Mouse (Mus musculus) embryonic facial prominence, embryonic 11.5 days (tissue): ENCODE results near the gene Haus5. TPM values are rescaled to one million over a fixed set of nuclear protein-coding genes. Genes with fewer than 3 reads are reported as not detected.

Source experiments
- ATAC-seq: fragments of 200-750 bp; cut with Nextera tagmentation; replicated peaks from 2 replicates; pipeline ENCODE4 v1.8.0; 2017; ENCODE audit warnings: low read depth; ENCODE audit not compliant: insufficient number of reproducible peaks, low FRiP score, low TSS enrichment
- DNase-seq: peaks from one replicate; pipeline ENCODE4 v3.0.0-alpha.2; 2015; ENCODE audit warnings: low spot score
- H3K27ac ChIP-seq: fragments of 300-500 bp; sonication (generic); replicated peaks from 2 replicates; pipeline ENCODE4 v1.5.1; 2014; ENCODE audit warnings: mild to moderate bottlenecking, low read depth, low read length, control low read depth
- H3K27me3 ChIP-seq: fragments of 300-500 bp; sonication (generic); 2 replicates; pipeline ENCODE4 v1.6.1; 2014; ENCODE audit warnings: mild to moderate bottlenecking, low read length, moderate library complexity, mixed read lengths; ENCODE audit not compliant: control insufficient read depth, insufficient read depth
- H3K36me3 ChIP-seq: fragments of 300-500 bp; sonication (generic); replicated peaks from 2 replicates; pipeline ENCODE4 v1.6.1; 2014; ENCODE audit warnings: low read depth, mild to moderate bottlenecking, low read length, moderate library complexity, mixed read lengths; ENCODE audit not compliant: control insufficient read depth, insufficient read depth
- H3K4me1 ChIP-seq: fragments of 300-500 bp; sonication (generic); 2 replicates; pipeline ENCODE4 v1.6.1; 2014; ENCODE audit warnings: low read length, mixed read lengths; ENCODE audit not compliant: control insufficient read depth, insufficient read depth
- H3K4me2 ChIP-seq: fragments of 300-500 bp; sonication (generic); 2 replicates; pipeline ENCODE4 v1.6.1; 2014; ENCODE audit warnings: low read depth, mild to moderate bottlenecking, control low read depth, low read length, moderate library complexity
- H3K4me3 ChIP-seq: fragments of 300-500 bp; sonication (generic); 2 replicates; pipeline ENCODE4 v1.5.1; 2014; ENCODE audit warnings: low read depth, low read length, control low read depth
- H3K9ac ChIP-seq: fragments of 300-500 bp; sonication (generic); replicated peaks from 2 replicates; pipeline ENCODE4 v1.6.1; 2014; ENCODE audit warnings: mild to moderate bottlenecking, control low read depth, low read length
- H3K9me3 ChIP-seq: fragments of 300-500 bp; sonication (generic); replicated peaks from 2 replicates; pipeline ENCODE4 v1.6.1; 2016; ENCODE audit warnings: mild to moderate bottlenecking, low read length, inconsistent platforms, mixed read lengths; ENCODE audit not compliant: control insufficient read depth
- WGBS: fragments of 180-500 bp; shearing (Covaris S2); extraction: QIAGEN DNeasy Blood & Tissue Kit; methylation state at CpG from one replicate; pipeline ENCODE4 v1.1.7; 2014; 5-methylcytosine and 5-hydroxymethylcytosine counted together
- polyA plus RNA-seq: library from polyadenylated mRNA; unstranded; fragments of >200 nt; fragmentation: Nextera tagmentation; extraction: Ambion mirVana; gene quantifications from 2 replicates; pipeline ENCODE4 v1.2.1, GENCODE M21; 2014

Haus5 gene
- polyA plus RNA-seq, 1 experiment from 2014 or later, result 50.1 TPM

DNA sequence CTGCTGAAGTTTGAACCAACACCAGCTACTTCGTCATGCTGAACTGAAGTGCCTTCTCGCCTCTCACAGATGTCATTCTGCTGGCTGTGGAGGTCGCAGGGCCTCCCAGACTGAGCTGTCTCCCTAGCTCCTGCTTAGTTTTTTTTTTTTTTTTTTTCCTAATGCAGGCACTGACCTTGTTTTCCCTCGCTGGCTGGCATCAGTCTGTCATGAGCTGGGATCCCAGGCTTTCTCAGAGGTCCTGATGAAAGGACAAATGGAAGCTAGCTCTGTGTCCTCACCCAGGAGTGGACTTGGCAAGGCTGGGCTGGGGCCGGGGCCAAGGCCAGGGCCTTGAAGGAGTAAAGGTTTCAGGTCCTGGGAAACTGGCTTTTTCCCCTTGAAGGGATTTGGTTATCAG, 17.1 kb upstream of the Haus5 start:
- no peak overlapping the region for H3K9ac ChIP-seq
- ATAC-seq, result no peak
- 68% methylated on average over 5 of the region's 5 CpGs for WGBS
- H3K4me2 ChIP-seq, result no peak overlapping the region
- no peak for DNase-seq
- H3K4me1 ChIP-seq, result no peaks in the 10 kb centered on the region
- no peaks in the 10 kb centered on the region for H3K36me3 ChIP-seq
- no peaks in the 10 kb centered on the region for H3K27me3 ChIP-seq
- no peak overlapping the region for H3K27ac ChIP-seq
- no peaks in the 10 kb centered on the region for H3K9me3 ChIP-seq
- no peak overlapping the region for H3K4me3 ChIP-seq

DNA sequence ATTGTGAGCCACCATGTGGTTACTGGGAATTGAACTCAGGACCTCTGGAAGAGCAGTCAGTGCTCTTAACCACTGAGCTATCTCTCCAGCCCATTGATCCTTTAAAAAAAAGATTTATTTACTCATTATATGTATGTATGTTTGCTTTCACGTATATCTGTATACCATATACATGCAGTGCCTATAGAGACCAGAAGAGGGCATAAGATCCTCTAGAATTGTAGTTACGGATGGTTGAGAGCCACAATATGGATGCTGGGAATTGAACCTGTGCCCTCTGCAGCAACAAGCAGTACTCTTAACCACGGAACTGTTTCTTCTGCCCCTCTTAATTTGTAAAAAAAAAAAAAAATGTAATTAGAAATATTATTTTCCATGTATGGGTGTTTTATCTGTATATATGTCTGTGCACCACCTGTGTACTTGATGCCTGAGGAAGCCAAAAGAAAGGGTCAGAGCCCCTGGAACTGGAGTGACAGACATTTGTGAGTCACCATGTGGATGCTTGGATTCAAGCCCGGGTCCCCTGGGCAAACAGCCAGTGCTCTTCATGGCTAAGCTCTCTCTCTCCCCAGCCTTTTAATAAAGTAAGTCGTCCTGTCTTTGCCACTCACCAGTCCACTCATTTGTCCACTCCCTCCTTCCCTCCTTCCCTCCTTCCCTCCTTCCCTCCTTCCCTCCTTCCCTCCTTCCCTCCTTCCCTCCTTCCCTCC, 13.6 kb upstream of the Haus5 start:
- H3K4me3 ChIP-seq, result no peak overlapping the region
- no peak overlapping the region for H3K9ac ChIP-seq
- WGBS, result 66% methylated on average over 5 of the region's 5 CpGs
- no peaks in the 10 kb centered on the region for H3K9me3 ChIP-seq
- DNase-seq, result no peak
- no peak for ATAC-seq
- H3K36me3 ChIP-seq, result no peaks in the 10 kb centered on the region
- no peak overlapping the region for H3K4me2 ChIP-seq
- H3K27ac ChIP-seq, result no peak overlapping the region
- no peaks in the 10 kb centered on the region for H3K27me3 ChIP-seq
- H3K4me1 ChIP-seq, result no peaks in the 10 kb centered on the region

DNA sequence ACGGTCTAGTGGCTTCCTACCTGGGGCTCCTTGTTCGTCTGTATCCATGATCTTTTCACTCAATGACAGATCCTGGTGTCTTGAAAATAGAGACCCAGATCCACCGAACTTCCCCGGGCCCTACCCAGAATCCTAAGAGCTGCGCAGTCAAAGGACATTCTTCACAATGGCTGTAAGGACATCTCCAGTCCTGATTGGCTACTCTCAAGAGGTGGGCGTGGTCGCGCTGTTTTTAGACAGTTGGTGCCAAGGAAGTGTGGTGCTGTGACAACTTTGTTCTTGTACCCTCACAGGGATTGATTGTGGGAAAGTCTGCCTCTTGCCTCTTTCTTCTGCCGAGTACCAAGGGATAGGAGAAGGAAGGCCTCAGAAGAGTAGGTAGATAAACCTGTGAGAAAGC, 6.7 kb upstream of the Haus5 start, which contains the start of gene Pmis2:
Pmis2 (minus strand) TSS at position 126 of the 400 bp plus-strand sequence.
- H3K4me2 ChIP-seq, result no peak within 1 kb of the TSS
- no peaks in the 10 kb centered on the region for H3K27me3 ChIP-seq
- 65% methylated on average over 9 of the region's 9 CpGs for WGBS
- no peak within 1 kb of the TSS for H3K4me3 ChIP-seq
- no peaks in the 10 kb centered on the region for H3K4me1 ChIP-seq
- no peak within 1 kb of the TSS for H3K9ac ChIP-seq
- H3K27ac ChIP-seq, result no peak within 1 kb of the TSS
- H3K9me3 ChIP-seq, result no peaks in the 10 kb centered on the region
- DNase-seq (no peak), ATAC-seq (no peak)
- H3K36me3 ChIP-seq, result no peaks in the 10 kb centered on the region

GRCm38 (mm10) chr7:30669229-30669628, 4.4 kb upstream of the Haus5 start:
- 44% methylated on average over 3 of the region's 3 CpGs for WGBS
- Histone ChIP-seq H3K27me3 (no peaks in the 10 kb centered on the region), H3K9me3 (no peaks in the 10 kb centered on the region), H3K4me1 (no peaks in the 10 kb centered on the region), H3K36me3 (no peaks in the 10 kb centered on the region), H3K4me3 (no peak overlapping the region), H3K9ac (no peak overlapping the region), H3K4me2 (no peak overlapping the region), H3K27ac (no peak overlapping the region)
- ATAC-seq (no peak), DNase-seq (peak; percentile 28)

- peaks cover 5% of the 10 kb centered on the region for H3K36me3 ChIP-seq
- WGBS, result 6% methylated on average over 11 of the region's 11 CpGs
- H3K9ac ChIP-seq, result peak overlapping the region; percentile 73
- H3K27ac ChIP-seq, result no peak overlapping the region
- ATAC-seq (no peak), DNase-seq (peak; percentile 8)
- H3K9me3 ChIP-seq, result no peaks in the 10 kb centered on the region
- peak overlapping the region; percentile 76 for H3K4me2 ChIP-seq
- no peaks in the 10 kb centered on the region for H3K4me1 ChIP-seq
- no peaks in the 10 kb centered on the region for H3K27me3 ChIP-seq
- H3K4me3 ChIP-seq, result peak overlapping the region; percentile 64
Measured at GRCm38 (mm10) chr7:30665321-30665720, 527 bp upstream of the Haus5 start.

DNA sequence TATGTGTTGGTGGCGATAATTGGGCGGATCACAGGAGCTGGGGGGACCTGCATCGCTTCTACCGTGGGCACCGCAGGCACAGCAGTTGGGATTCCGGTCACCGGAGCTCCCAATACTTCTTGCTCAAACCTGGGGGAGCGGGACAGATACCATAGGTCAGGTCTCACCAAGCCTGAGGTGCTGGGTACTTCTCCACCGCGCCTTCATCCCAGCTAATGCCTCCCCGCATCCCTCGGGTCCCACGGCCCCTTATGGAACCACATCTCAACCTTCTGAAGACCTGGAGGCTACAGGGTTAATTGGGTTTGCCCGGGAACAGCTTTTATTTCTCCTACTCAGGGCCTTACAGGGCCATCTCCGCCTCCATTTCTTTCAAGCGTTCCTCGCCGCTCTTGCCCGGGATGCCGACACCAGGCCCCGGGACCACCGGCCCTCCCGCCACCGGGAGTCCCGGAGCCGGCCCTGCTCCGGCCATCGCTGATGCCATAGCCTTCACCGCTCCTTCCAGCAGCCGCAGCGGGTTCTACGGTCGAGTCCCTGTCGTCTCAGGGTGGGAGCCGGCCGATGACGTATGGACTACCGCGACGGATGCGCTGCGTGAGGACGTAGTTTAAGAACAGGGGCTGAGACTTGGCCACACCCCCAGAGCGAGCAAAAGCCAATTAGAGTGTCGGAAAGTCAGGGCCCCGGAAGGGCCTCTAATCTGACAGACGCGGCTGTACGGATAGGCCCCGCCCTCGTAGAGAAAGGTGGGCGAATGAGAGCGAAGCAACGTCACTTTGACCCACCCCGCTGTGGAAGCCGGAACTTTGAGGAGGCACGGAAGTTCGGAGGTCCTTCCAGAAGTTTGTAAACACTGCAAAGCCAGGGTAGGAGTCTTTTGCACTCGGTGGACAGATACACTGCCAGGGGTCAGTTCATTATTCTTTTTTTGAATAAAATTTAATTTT, 14.9 kb downstream of the Haus5 start, which contains the start of gene Rbm42:
Rbm42 (minus strand) TSS at position 727 of the 950 bp plus-strand sequence.
- DNase-seq (peak; percentile 99), ATAC-seq (peak; percentile 98)
- Histone ChIP-seq H3K9ac (peak within 1 kb of the TSS; percentile 93), H3K4me2 (peak within 1 kb of the TSS; percentile 72), H3K36me3 (peaks cover 2% of the 10 kb centered on the region), H3K27ac (no peak within 1 kb of the TSS), H3K4me3 (peak within 1 kb of the TSS; percentile 90), H3K9me3 (no peaks in the 10 kb centered on the region), H3K27me3 (no peaks in the 10 kb centered on the region), H3K4me1 (no peaks in the 10 kb centered on the region)
- WGBS, result 2% methylated on average over 59 of the region's 59 CpGs

- 16% methylated on average over 4 of the region's 4 CpGs for WGBS
- DNase-seq, result no peak
- H3K27ac ChIP-seq, result no peak overlapping the region
- peaks cover 23% of the 10 kb centered on the region for H3K27me3 ChIP-seq
- H3K4me1 ChIP-seq, result peaks cover 4% of the 10 kb centered on the region
- ATAC-seq, result no peak
- no peaks in the 10 kb centered on the region for H3K9me3 ChIP-seq
- H3K4me2 ChIP-seq, result no peak overlapping the region
- peaks cover 11% of the 10 kb centered on the region for H3K36me3 ChIP-seq
- no peak overlapping the region for H3K9ac ChIP-seq
- no peak overlapping the region for H3K4me3 ChIP-seq
Measured at GRCm38 (mm10) chr7:30639083-30639482, 25.7 kb downstream of the Haus5 start.

GRCm38 (mm10) chr7:30636395-30636794, 28.4 kb downstream of the Haus5 start:
- Histone ChIP-seq H3K4me1 (peaks cover 4% of the 10 kb centered on the region), H3K9ac (no peak overlapping the region; the same call in 1 of the 2 replicates), H3K9me3 (no peaks in the 10 kb centered on the region), H3K27ac (no peak overlapping the region), H3K27me3 (peaks cover 41% of the 10 kb centered on the region), H3K4me3 (no peak overlapping the region), H3K36me3 (peaks cover 4% of the 10 kb centered on the region; the same call in 1 of the 2 replicates), H3K4me2 (no peak overlapping the region)
- WGBS, result 27% methylated on average over 11 of the region's 11 CpGs
- DNase-seq (no peak), ATAC-seq (no peak)
